Mouse (Mus musculus) C2C12 (cell line): ENCODE data around the gene Sf3a2. TPM values are rescaled to one million over a fixed set of nuclear protein-coding genes. Genes with fewer than 3 reads are reported as not detected.

Experiments used
- H3K27me3 ChIP-seq: one replicate; pipeline ENCODE4 v1.6.1; 2011; ENCODE audit not compliant: control insufficient read depth, insufficient read depth, insufficient read length
- H3K36me3 ChIP-seq: one replicate; pipeline ENCODE4 v1.6.1; 2011; ENCODE audit not compliant: control insufficient read depth, insufficient read depth
- H3K4me3 ChIP-seq: one replicate; pipeline ENCODE4 v1.5.1; 2011; ENCODE audit warnings: mild to moderate bottlenecking, control low read depth; ENCODE audit not compliant: poor library complexity, insufficient read depth, severe bottlenecking
- H3K79me2 ChIP-seq: one replicate; pipeline ENCODE4 v1.6.1; 2011; ENCODE audit not compliant: control insufficient read depth, insufficient read depth
- H3K79me3 ChIP-seq: one replicate; pipeline ENCODE4 v1.6.1; 2011; ENCODE audit warnings: low read depth, control low read depth
- H3ac ChIP-seq: one replicate; pipeline ENCODE3; 2011; ENCODE audit warnings: low read depth; ENCODE audit not compliant: control insufficient read depth, insufficient read length
- CEBPB ChIP-seq: IDR thresholded peaks from one replicate; pipeline ENCODE4 v1.6.1; 2011; ENCODE audit warnings: low read depth, mild to moderate bottlenecking, control low read depth, moderate library complexity
- CTCF ChIP-seq: IDR thresholded peaks from one replicate; pipeline ENCODE4 v1.5.1; 2011; ENCODE audit not compliant: control insufficient read depth, insufficient read depth, insufficient read length
- FOSL1 ChIP-seq: IDR thresholded peaks from one replicate; pipeline ENCODE4 v1.8.0; 2011; ENCODE audit warnings: mild to moderate bottlenecking, low read length; ENCODE audit not compliant: poor library complexity, insufficient read depth, severe bottlenecking
- MAX ChIP-seq: IDR thresholded peaks from one replicate; pipeline ENCODE4 v1.6.1; 2011; ENCODE audit warnings: mild to moderate bottlenecking, control low read depth
- MYOD1 ChIP-seq: IDR thresholded peaks from one replicate; pipeline ENCODE4 v1.6.1; 2011; ENCODE audit warnings: low read depth; ENCODE audit not compliant: control insufficient read depth, insufficient read length
- MYOG ChIP-seq: IDR thresholded peaks from one replicate; pipeline ENCODE4 v1.6.1; 2011; ENCODE audit not compliant: control insufficient read depth, insufficient read length; ENCODE audit errors: extremely low read depth
- USF1 ChIP-seq: IDR thresholded peaks from one replicate; pipeline ENCODE4 v1.6.1; 2011; ENCODE audit warnings: low read depth, mild to moderate bottlenecking, control low read depth, moderate library complexity
- polyA plus RNA-seq: library from polyadenylated mRNA; unstranded; fragments of >200 nt; fragmentation: generic; extraction: Trizol; gene quantifications from one replicate; pipeline ENCODE4 v1.2.1, GENCODE M21; 2012; ENCODE audit warnings: missing spikeins

The Sf3a2 gene
- polyA plus RNA-seq, 1 experiment, result 106 TPM

- Histone ChIP-seq H3K79me2 (peaks cover 27% of the 10 kb centered on the region), H3K36me3 (peaks cover 99% of the 10 kb centered on the region), H3K79me3 (peaks cover 10% of the 10 kb centered on the region), H3K27me3 (no peaks in the 10 kb centered on the region), H3ac (no peak overlapping the region), H3K4me3 (no peak overlapping the region)
- TF ChIP-seq MYOD1 (no peak), MYOG (no peak), USF1 (no peak), FOSL1 (no peak), CEBPB (no peak), CTCF (no peak), MAX (no peak)
These were observed 20.9 kb upstream of the Sf3a2 start for GRCm38 (mm10) chr10:80777123-80777522.

- Histone ChIP-seq H3K36me3 (peaks cover 96% of the 10 kb centered on the region), H3K79me2 (peaks cover 26% of the 10 kb centered on the region)
- TF ChIP-seq MAX (no peak), MYOD1 (no peak), CEBPB (no peak), USF1 (no peak), MYOG (no peak), CTCF (no peak)
These were observed 18.4 kb upstream of the Sf3a2 start for GRCm38 (mm10) chr10:80779565-80779964.

GRCm38 (mm10) chr10:80784302-80784701 lies 13.7 kb upstream of the Sf3a2 start:
- Histone ChIP-seq H3K4me3 (no peak overlapping the region), H3K79me2 (no peaks in the 10 kb centered on the region), H3K36me3 (peaks cover 94% of the 10 kb centered on the region), H3K79me3 (no peaks in the 10 kb centered on the region), H3K27me3 (no peaks in the 10 kb centered on the region), H3ac (no peak overlapping the region)
- TF ChIP-seq MAX (no peak), FOSL1 (no peak), MYOD1 (no peak), USF1 (no peak), CEBPB (no peak)

More at GRCm38 (mm10) chr10:80779565-80779964, 18.4 kb upstream of the Sf3a2 start:
- no peak overlapping the region for H3ac ChIP-seq
- peaks cover 10% of the 10 kb centered on the region for H3K79me3 ChIP-seq
- no peaks in the 10 kb centered on the region for H3K27me3 ChIP-seq
- H3K4me3 ChIP-seq, result no peak overlapping the region

- no peaks in the 10 kb centered on the region for H3K79me3 ChIP-seq
- no peaks in the 10 kb centered on the region for H3K27me3 ChIP-seq
- H3K36me3 ChIP-seq, result peaks cover 88% of the 10 kb centered on the region
- no peak overlapping the region for H3ac ChIP-seq
- TF ChIP-seq USF1, result no peak
- no peak for TF ChIP-seq CEBPB
- TF ChIP-seq MYOD1, result no peak
- TF ChIP-seq MAX, result no peak
- no peak for TF ChIP-seq FOSL1
- TF ChIP-seq CTCF, result no peak
- TF ChIP-seq MYOG, result no peak
- H3K4me3 ChIP-seq, result no peak overlapping the region
- H3K79me2 ChIP-seq, result no peaks in the 10 kb centered on the region
These were observed 13.1 kb upstream of the Sf3a2 start for GRCm38 (mm10) chr10:80784871-80785270.

- no peak overlapping the region for H3ac ChIP-seq
- H3K79me3 ChIP-seq, result no peaks in the 10 kb centered on the region
- H3K27me3 ChIP-seq, result no peaks in the 10 kb centered on the region
- TF ChIP-seq FOSL1 (no peak), MYOD1 (no peak), CEBPB (no peak), MAX (no peak), USF1 (no peak), MYOG (no peak), CTCF (no peak)
- no peaks in the 10 kb centered on the region for H3K79me2 ChIP-seq
- H3K4me3 ChIP-seq, result no peak overlapping the region
- H3K36me3 ChIP-seq, result peaks cover 89% of the 10 kb centered on the region
These were observed 12.0 kb upstream of the Sf3a2 start for GRCm38 (mm10) chr10:80785963-80786362.

GRCm38 (mm10) chr10:80787517-80787916 lies 10.5 kb upstream of the Sf3a2 start:
- no peak for TF ChIP-seq MYOG
- no peaks in the 10 kb centered on the region for H3K79me3 ChIP-seq
- H3K79me2 ChIP-seq, result no peaks in the 10 kb centered on the region
- H3K27me3 ChIP-seq, result no peaks in the 10 kb centered on the region
- no peak overlapping the region for H3ac ChIP-seq
- no peak overlapping the region for H3K4me3 ChIP-seq
- H3K36me3 ChIP-seq, result peaks cover 81% of the 10 kb centered on the region
